Mouse (Mus musculus) telencephalon, adult 2 months (tissue): ENCODE data around the gene Ptprk.

ENCODE experiments used
- DNase-seq: peaks from one replicate; pipeline ENCODE4 v3.0.0-alpha.2; 2011; ENCODE audit warnings: low read depth, low spot score

Ptprk gene

DNA sequence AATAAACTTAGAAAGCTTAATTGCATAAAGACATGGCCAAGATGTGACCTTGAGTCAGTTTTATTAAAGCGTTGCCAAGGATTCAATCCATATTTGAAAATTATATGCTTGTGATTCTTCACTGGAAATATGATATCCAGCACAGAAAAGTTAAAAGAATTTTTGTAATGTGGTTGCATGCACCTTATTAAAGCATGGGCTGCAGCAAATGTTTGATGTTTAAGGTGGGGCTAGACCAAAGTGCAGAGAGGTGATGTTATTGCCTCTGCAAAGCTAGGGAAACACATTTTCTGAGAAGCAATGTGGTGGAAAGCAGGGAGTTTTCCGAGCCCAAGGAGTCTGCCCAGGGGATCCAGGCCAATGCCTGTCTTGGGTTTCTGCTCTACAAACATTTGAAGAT lies 334.4 kb downstream of the Ptprk start:
- no peak for DNase-seq

DNA sequence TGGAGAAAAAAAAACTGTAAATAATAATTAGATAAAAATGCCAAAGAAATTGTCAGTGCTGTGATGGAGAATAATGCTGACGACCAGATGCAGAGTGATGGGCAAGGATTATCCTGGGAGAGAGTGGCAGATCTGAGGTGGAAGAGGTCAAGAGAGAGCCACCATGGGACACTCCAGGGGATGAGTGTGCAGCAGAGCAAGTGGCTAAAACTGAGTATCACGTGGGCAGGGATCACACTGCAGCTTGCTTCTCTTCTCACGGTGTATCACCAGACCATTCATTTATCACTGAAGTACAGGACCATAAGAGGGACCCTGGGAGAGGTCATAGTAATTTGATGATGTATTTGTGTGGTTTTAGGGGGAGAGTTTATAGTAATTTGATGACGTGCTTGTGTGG lies 340.2 kb downstream of the Ptprk start:
- no peak for DNase-seq

DNA sequence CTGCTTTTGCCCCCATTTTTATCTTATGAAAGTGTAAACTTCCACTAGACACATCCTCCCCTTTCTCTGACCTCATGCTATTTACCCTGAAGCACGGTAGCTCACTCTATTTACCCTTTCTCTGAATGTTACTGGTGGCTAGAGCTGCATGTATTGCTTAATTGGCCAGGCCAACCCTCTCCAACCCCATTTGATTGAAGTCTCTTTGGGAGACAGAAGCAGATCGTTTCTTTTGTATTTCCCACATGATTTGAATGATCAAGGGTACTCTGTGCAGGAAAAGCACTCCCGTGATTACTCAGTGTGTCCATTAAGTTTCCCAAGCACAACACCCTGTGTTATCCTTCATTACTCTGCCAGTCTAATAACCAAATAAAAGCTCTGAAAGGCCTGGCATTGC lies 348.0 kb downstream of the Ptprk start:
- no peak for DNase-seq

DNA sequence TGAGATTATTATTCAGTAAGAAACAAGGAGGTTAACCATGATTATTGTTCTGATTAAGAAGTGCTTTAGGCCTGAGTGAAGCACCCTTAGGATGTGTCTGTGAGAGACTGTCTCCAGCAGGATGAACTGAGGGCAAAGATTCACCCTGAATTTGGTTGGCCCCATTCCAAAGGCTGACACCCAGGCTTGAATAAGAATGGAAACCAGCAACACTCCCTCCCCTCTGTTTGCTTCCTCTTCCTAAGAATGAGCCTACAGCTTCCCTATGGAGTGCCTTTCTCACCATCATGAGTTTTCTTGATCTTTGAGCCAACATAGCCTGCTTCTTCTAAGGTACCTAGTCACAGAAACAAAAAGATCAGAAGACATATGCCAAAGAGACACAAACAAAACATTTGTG lies 350.8 kb downstream of the Ptprk start:
- no peak for DNase-seq

GRCm38 (mm10) chr10:28436084-28436483 lies 361.5 kb downstream of the Ptprk start:
- DNase-seq, result peak; percentile 46

- no peak for DNase-seq
Observed at GRCm38 (mm10) chr10:28449853-28450252, 375.2 kb downstream of the Ptprk start.

GRCm38 (mm10) chr10:28450642-28451041 lies 376.0 kb downstream of the Ptprk start:
- DNase-seq, result no peak

- DNase-seq, result no peak
Observed at GRCm38 (mm10) chr10:28458027-28458426, 383.4 kb downstream of the Ptprk start.

GRCm38 (mm10) chr10:28459963-28460362 lies 385.3 kb downstream of the Ptprk start:
- DNase-seq, result no peak

DNA sequence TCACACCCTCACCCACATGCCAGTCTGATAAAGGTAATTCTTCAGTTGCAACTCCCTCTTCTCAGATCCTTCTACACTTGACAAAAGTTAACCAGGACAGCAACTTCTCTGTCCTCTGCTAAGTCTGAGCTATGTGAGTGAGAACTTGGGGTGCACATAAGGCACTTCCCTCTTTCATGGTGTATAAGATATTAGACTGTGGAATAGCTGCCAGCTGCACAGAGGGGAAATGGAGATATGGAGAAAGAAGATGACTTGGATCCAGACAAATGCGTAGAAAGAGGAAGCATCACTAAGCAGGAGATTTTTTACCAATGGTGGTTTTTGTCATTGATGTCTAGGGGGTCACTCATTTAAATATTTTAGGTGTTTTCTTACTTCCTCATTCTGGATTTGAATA lies 389.1 kb downstream of the Ptprk start:
- no peak for DNase-seq

DNA sequence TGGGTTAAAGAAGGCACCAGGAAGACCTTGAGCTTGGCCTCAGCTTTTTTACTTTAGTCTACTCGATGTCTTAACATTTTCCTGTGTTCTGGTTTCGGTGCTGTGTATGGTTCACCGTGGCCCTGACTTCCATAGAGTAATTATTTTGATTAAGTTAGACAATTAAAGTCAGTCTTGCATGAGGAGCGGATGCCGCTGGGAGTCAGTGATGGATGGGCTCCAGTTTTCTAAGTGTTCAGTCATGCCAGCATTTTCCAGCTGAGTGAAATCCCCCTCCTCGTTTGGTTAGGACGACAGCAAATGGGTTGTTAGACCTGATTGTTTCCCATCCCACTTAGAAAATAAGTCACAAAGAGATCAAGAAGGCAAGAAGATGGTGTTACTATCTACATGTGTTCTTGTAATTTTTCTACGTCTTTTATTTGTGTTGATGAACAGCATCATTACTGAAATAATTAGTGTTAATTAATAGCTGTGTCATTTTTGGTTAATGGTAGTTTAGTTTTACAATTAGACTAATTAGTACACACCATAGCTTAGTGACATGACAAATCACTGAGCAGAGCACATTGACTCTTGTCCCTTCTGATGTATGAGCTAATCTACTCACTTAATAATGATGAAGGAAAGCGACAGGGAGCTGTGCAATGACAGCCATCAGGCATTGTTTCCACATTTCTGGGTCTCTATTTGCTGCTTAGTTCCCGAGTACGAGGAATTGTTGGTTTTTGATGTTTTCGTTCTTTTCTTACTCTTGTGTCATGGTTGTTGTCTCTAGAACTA lies 390.3 kb downstream of the Ptprk start:
- DNase-seq, result no peak

DNA sequence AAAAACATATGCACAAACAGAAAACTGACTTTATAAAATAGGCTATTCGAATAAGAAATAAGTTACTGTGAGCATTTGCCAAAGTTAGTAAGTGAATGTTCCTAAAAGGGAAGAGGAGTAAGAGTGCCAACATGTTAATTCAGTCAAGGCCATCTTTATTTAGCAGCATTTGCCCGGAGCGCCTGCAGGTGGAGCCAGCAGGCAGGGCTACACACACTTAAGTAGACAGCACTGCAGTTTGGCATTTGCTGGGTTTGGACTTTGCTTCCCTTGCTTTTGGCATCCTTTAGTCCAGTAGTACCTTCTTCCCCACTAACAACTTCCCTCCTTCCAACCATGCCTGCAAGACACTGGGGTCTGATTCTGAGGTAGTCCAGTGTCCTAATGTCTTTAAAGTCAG lies 411.0 kb downstream of the Ptprk start:
- DNase-seq, result no peak

DNA sequence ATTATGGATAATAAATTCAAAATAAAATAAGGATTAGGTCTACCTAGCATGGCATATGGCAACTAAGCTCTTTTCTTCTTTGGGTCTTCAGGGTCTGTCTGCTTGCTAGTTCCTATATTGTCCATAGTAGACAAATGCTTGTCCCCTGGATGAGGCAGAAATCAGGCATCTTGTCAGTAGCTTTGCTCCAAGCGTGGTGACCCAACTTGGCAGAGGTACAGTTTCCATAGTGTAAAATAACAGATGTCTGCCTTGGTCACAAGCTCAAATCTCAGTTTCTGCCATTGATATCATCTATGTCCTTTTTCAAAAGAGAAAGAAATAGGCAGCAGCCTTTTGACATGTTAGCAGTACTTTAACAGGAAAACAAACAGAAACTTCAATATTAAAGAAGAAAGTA lies 416.4 kb downstream of the Ptprk start:
- DNase-seq, result no peak

DNA sequence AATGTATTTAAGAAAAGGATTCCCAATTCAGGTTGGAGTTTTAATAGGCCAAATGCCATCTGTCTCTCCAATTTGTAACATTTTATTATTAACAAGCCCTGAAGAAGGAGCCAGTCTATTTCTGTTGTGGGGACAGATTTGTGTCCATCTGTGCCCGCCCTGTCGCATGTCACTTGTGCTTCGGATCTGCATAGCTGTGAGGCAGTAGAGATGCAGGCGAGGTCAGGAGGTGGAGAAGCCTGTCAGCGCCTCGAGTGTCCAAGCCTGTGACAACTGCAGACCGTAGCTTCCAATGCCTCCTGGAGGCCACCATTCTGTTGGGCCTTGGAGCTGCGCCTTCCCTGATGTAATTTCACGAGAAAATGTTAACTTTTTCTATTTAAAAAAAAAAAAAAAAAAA lies 417.6 kb downstream of the Ptprk start:
- DNase-seq, result no peak

DNA sequence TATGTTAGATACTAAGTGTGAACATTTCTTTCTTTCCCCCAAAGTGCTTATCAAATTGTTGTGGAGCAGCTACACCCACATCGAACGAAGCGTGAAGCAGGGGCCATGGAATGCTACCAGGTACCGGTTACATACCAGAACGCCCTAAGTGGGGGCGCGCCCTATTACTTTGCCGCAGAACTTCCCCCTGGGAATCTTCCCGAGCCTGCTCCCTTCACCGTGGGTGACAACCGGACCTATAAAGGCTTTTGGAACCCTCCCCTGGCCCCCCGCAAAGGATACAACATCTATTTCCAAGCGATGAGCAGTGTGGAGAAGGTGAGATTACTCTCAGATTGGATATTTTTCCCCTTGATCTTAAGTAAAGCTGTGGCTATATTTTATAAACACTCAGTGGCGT lies 418.2 kb downstream of the Ptprk start:
- no peak for DNase-seq

- DNase-seq, result peak; percentile 81
Observed at GRCm38 (mm10) chr10:28493271-28493861, 418.7 kb downstream of the Ptprk start.

GRCm38 (mm10) chr10:28497791-28498190 lies 423.2 kb downstream of the Ptprk start:
- DNase-seq, result no peak

DNA sequence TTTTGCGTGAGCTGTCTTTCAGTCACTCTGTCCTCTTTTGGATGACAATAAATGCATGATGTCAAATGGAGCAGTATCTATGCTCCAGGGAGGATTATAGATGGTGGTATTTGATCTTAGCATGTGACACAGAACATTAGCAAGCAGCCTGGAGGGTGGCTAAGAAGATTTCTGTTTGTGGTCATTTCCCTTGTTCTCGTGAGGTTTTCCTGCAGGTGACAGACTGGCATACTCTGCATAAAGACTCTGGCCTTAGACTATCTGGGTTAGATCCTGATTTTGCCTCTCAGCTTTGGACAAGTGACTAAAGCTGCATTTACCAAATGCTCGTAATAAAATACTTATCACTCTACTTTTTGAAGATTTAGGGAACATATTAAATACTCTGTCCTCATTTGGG lies 423.9 kb downstream of the Ptprk start:
- no peak for DNase-seq

GRCm38 (mm10) chr10:28513601-28514000 lies 439.0 kb downstream of the Ptprk start:
- DNase-seq, result no peak

- no peak for DNase-seq
Observed at GRCm38 (mm10) chr10:28516147-28516546, 441.5 kb downstream of the Ptprk start.

DNA sequence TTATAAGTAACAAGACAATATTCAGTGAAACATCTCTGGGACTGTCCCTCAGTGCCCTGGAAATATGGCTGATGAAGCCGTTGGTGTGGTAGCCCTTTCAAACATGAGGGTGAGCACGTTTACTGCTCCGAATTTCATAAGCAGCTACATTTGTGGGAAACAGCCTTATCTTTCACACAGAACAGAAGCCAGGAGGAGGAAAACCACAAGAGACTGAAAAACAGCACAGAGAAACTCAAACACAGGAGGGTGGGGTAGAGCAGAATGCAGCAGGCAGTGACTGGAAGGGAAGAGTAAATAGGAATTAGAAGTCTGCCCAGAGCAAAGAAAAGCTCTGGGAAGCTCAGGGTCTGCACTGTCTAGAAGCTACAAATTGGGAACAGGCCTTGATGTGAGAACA lies 443.7 kb downstream of the Ptprk start:
- no peak for DNase-seq

- no peak for DNase-seq
Observed at GRCm38 (mm10) chr10:28519861-28520260, 445.2 kb downstream of the Ptprk start.

- peak; percentile 36 for DNase-seq
Observed at GRCm38 (mm10) chr10:28523992-28524735, 449.5 kb downstream of the Ptprk start.
